Mouse (Mus musculus) ES-E14 (cell line): ENCODE measurements at regions not wholly inside any gene's neighbourhood (a gene's known extent, or its start where the extent isn't known, plus 50 kb on each side); places are given as distances from the start of the nearest gene placed in this dataset.

Source experiments
- DNase-seq: peaks from one replicate; pipeline ENCODE4 v3.0.0-alpha.2; 2013; ENCODE audit warnings: low read depth, low spot score
- H3K27ac ChIP-seq: 2 replicates; pipeline ENCODE4 v1.5.1; 2012; ENCODE audit warnings: low read depth, mild to moderate bottlenecking, low read length, moderate library complexity, mixed read lengths; ENCODE audit not compliant: poor library complexity, insufficient read depth, severe bottlenecking
- H3K36me3 ChIP-seq: 2 replicates; pipeline ENCODE4 v1.6.1; 2012; ENCODE audit warnings: mild to moderate bottlenecking, low read length, moderate library complexity, mixed read lengths; ENCODE audit not compliant: control insufficient read depth, poor library complexity, insufficient read depth, severe bottlenecking
- H3K4me1 ChIP-seq, 2 experiments: fragments of 150-350 bp in 1 of 2; sonication (generic) in 1 of 2; 2 replicates each; pipeline ENCODE4 v1.6.1; 2012; ENCODE audit warnings: low read length in 2 of 2, mild to moderate bottlenecking in 1 of 2, mixed read lengths in 1 of 2; ENCODE audit not compliant: control insufficient read depth in 2 of 2, insufficient read depth in 2 of 2, poor library complexity in 1 of 2
- H3K4me3 ChIP-seq, 2 experiments: fragments of 150-350 bp in 1 of 2; sonication (generic) in 1 of 2; 2 replicates each; pipeline ENCODE4 v1.5.1; 2012; ENCODE audit warnings: low read length in 2 of 2, low read depth in 1 of 2, mild to moderate bottlenecking in 1 of 2, mixed read lengths in 1 of 2; ENCODE audit not compliant: insufficient read depth in 1 of 2, poor library complexity in 1 of 2, severe bottlenecking in 1 of 2
- H3K9ac ChIP-seq: 2 replicates; pipeline ENCODE4 v1.6.1; 2012; ENCODE audit warnings: low read depth, mild to moderate bottlenecking, low read length, mixed read lengths; ENCODE audit not compliant: poor library complexity, insufficient read depth, severe bottlenecking
- H3K9me3 ChIP-seq: fragments of 150-350 bp; sonication (generic); 2 replicates; pipeline ENCODE4 v1.6.1; 2012; ENCODE audit warnings: low read depth, mild to moderate bottlenecking, low read length; ENCODE audit not compliant: control insufficient read depth, insufficient read depth
- CHD2 ChIP-seq: IDR thresholded peaks from 2 replicates; pipeline ENCODE4 v1.6.1; 2014; ENCODE audit warnings: mild to moderate bottlenecking, low read depth, low read length, inconsistent platforms
- HCFC1 ChIP-seq: IDR thresholded peaks from 2 replicates; pipeline ENCODE4 v1.6.1; 2012; ENCODE audit warnings: low read length, inconsistent platforms, borderline replicate concordance; ENCODE audit not compliant: insufficient read depth
- MAFK ChIP-seq: IDR thresholded peaks from 2 replicates; pipeline ENCODE4 v1.6.1; 2014; ENCODE audit warnings: mild to moderate bottlenecking, low read depth, low read length, inconsistent platforms; ENCODE audit not compliant: insufficient read depth
- ZC3H11A ChIP-seq: IDR thresholded peaks from 2 replicates; pipeline ENCODE4 v1.6.1; 2012; ENCODE audit warnings: low read depth, mild to moderate bottlenecking, inconsistent platforms, low read length, borderline replicate concordance
- ZNF384 ChIP-seq: IDR thresholded peaks from 2 replicates; pipeline ENCODE4 v1.6.1; 2012; ENCODE audit warnings: low read depth, low read length, inconsistent platforms
- in situ Hi-C, 2 experiments: fragments of 600-800 bp; cut with MboI; formaldehyde crosslinking; loops; one replicate each; pipeline ENCODE4 v1.15.1; 2025; ENCODE audit warnings: low sequenced_read_pairs in 2 of 2, inconsistent platforms in 1 of 2; ENCODE audit not compliant: unreplicated experiment in 2 of 2

- no peaks in the 10 kb centered on the region for H3K4me1 ChIP-seq
- H3K36me3 ChIP-seq = no peaks in the 10 kb centered on the region
- no peaks in the 10 kb centered on the region for H3K9me3 ChIP-seq
- H3K27ac ChIP-seq = no peak overlapping the region
- no peak for TF ChIP-seq MAFK
- no peak for TF ChIP-seq ZNF384
- no peak for TF ChIP-seq ZC3H11A
- no peak for TF ChIP-seq HCFC1
- TF ChIP-seq CHD2 = no peak
- in situ Hi-C loops = no loop called here
- H3K9ac ChIP-seq = no peak overlapping the region
- no peak for DNase-seq
- no peak overlapping the region for H3K4me3 ChIP-seq
Measured at GRCm38 (mm10) chr16:65174561-65174960, 68.9 kb upstream of the Htr1f start.

GRCm38 (mm10) chr16:65167151-65167550, 61.5 kb upstream of the Htr1f start:
- H3K4me1 ChIP-seq = no peaks in the 10 kb centered on the region
- H3K9me3 ChIP-seq = no peaks in the 10 kb centered on the region
- H3K9ac ChIP-seq = no peak overlapping the region
- in situ Hi-C loops = no loop called here
- no peak overlapping the region for H3K27ac ChIP-seq
- no peak for TF ChIP-seq MAFK
- no peak for TF ChIP-seq ZC3H11A
- no peak for TF ChIP-seq HCFC1
- no peak overlapping the region for H3K4me3 ChIP-seq
- H3K36me3 ChIP-seq = no peaks in the 10 kb centered on the region
- no peak for DNase-seq

- no peak for DNase-seq
- Histone ChIP-seq H3K9ac (no peak overlapping the region), H3K36me3 (no peaks in the 10 kb centered on the region), H3K4me1 (no peaks in the 10 kb centered on the region), H3K4me3 (no peak overlapping the region), H3K9me3 (no peaks in the 10 kb centered on the region), H3K27ac (no peak overlapping the region)
- in situ Hi-C loops = no loop called here
- TF ChIP-seq ZC3H11A (no peak), ZNF384 (no peak), MAFK (no peak), CHD2 (no peak), HCFC1 (no peak)
Measured at GRCm38 (mm10) chr16:65162766-65163165, 57.1 kb upstream of the Htr1f start.

- no peaks in the 10 kb centered on the region for H3K9me3 ChIP-seq
- DNase-seq = no peak
- no peaks in the 10 kb centered on the region for H3K36me3 ChIP-seq
- no peak overlapping the region for H3K27ac ChIP-seq
- no peak overlapping the region for H3K4me3 ChIP-seq
- TF ChIP-seq ZNF384 (no peak), ZC3H11A (no peak), HCFC1 (no peak), CHD2 (no peak), MAFK (no peak)
- in situ Hi-C loops = no loop called here
- H3K4me1 ChIP-seq = no peaks in the 10 kb centered on the region
- no peak overlapping the region for H3K9ac ChIP-seq
Measured at GRCm38 (mm10) chr16:65160286-65160685, 54.6 kb upstream of the Htr1f start.

- in situ Hi-C loops = no loop called here
- TF ChIP-seq MAFK = no peak
- no peak for TF ChIP-seq ZC3H11A
- TF ChIP-seq HCFC1 = no peak
- no peak for TF ChIP-seq ZNF384
- TF ChIP-seq CHD2 = no peak
- H3K27ac ChIP-seq = no peak overlapping the region
- H3K4me1 ChIP-seq = no peaks in the 10 kb centered on the region
- no peak overlapping the region for H3K9ac ChIP-seq
- no peaks in the 10 kb centered on the region for H3K36me3 ChIP-seq
- DNase-seq = no peak
- no peaks in the 10 kb centered on the region for H3K9me3 ChIP-seq
- no peak overlapping the region for H3K4me3 ChIP-seq
Measured at GRCm38 (mm10) chr16:65155536-65155935, 49.9 kb upstream of the Htr1f start.
